Mouse (Mus musculus): ENCODE results near the gene Plppr2.

Gene Plppr2

GRCm38 (mm10) chr9:21932445-21933137, 4.2 kb upstream of the Plppr2 start:
- in situ Hi-C loops (cut with MboI), result no loop called here

GRCm38 (mm10) chr9:21934021-21934420, 2.8 kb upstream of the Plppr2 start:
- in situ Hi-C loops (cut with MboI), result no loop called here

GRCm38 (mm10) chr9:21935466-21936131, 1.2 kb upstream of the Plppr2 start:
- in situ Hi-C loops (cut with MboI), result no loop called here

GRCm38 (mm10) chr9:21937711-21938175, 910 bp downstream of the Plppr2 start:
- in situ Hi-C loops (cut with MboI), result no loop called here

- in situ Hi-C loops (cut with MboI), result no loop called here
Observed at GRCm38 (mm10) chr9:21938234-21938855, 1.5 kb downstream of the Plppr2 start.

- in situ Hi-C loops (cut with MboI), result no loop called here
Observed at GRCm38 (mm10) chr9:21943046-21943445, 6.2 kb downstream of the Plppr2 start.

GRCm38 (mm10) chr9:21943638-21944037, 6.8 kb downstream of the Plppr2 start:
- in situ Hi-C loops (cut with MboI), result no loop called here

- in situ Hi-C loops (cut with MboI), result no loop called here
Observed at GRCm38 (mm10) chr9:21944267-21944666, 7.4 kb downstream of the Plppr2 start.

GRCm38 (mm10) chr9:21947540-21948130, 10.8 kb downstream of the Plppr2 start:
- in situ Hi-C loops (cut with MboI), result no loop called here

GRCm38 (mm10) chr9:21948146-21948545, 11.3 kb downstream of the Plppr2 start:
- in situ Hi-C loops (cut with MboI), result no loop called here

- in situ Hi-C loops (cut with MboI), result no loop called here
Observed at GRCm38 (mm10) chr9:21948790-21949189, 12.0 kb downstream of the Plppr2 start.

GRCm38 (mm10) chr9:21950322-21950721, 13.5 kb downstream of the Plppr2 start:
- in situ Hi-C loops (cut with MboI), result no loop called here

GRCm38 (mm10) chr9:21951977-21952376, 15.1 kb downstream of the Plppr2 start:
- in situ Hi-C loops (cut with MboI), result no loop called here

- in situ Hi-C loops (cut with MboI), result no loop called here
Observed at GRCm38 (mm10) chr9:21953600-21953999, 16.8 kb downstream of the Plppr2 start.

- in situ Hi-C loops (cut with MboI), result no loop called here
Observed at GRCm38 (mm10) chr9:21954635-21955034, 17.8 kb downstream of the Plppr2 start.

- in situ Hi-C loops (cut with MboI), result no loop called here
Observed at GRCm38 (mm10) chr9:21955225-21955569, 18.4 kb downstream of the Plppr2 start.

GRCm38 (mm10) chr9:21955570-21956281, 18.9 kb downstream of the Plppr2 start, which contains the start of gene Swsap1:
Gene Swsap1 (plus strand): TSS chr9:21955755.
- in situ Hi-C loops (cut with MboI), result no loop called here

GRCm38 (mm10) chr9:21958372-21958771, 21.5 kb downstream of the Plppr2 start:
- in situ Hi-C loops (cut with MboI), result no loop called here

GRCm38 (mm10) chr9:21959244-21959643, 22.4 kb downstream of the Plppr2 start:
- in situ Hi-C loops (cut with MboI), result no loop called here

- in situ Hi-C loops (cut with MboI), result no loop called here
Observed at GRCm38 (mm10) chr9:21960135-21960534, 23.3 kb downstream of the Plppr2 start.

- in situ Hi-C loops (cut with MboI), result no loop called here
Observed at GRCm38 (mm10) chr9:21960558-21961208, 23.9 kb downstream of the Plppr2 start.
